Mouse (Mus musculus): Measurements from ENCODE around the gene Kiz.

DNA sequence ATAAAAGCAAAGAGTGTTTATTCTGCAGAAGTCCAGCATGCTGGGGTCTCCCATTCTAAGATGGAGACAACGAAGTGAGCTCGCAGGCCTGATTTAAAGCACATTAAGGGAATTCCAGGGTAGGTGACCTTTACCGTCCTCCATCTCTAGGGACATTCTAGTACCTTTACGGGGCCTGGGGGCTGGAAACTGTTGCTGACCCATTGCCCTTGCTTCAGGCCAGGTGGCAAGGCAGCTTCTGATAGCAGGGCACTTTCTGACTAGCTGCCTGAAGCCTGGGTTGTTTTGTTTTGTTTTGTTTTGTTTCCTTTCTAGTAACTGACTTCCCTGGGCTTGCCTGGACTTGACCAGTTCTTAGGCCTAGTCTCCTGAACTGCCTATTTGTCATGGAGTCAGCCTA lies 36.6 kb upstream of the Kiz start:
- TF ChIP-seq CTCF (IDR thresholded peaks at IDR 0.05; ENCODE audit: low read depth, low read length) = no peak
- TF ChIP-seq POLR2A (IDR thresholded peaks at IDR 0.05; ENCODE audit: extremely low read depth, insufficient read depth, low read length) = no peak

All from liver, adult 2 months (tissue).